Mouse (Mus musculus): ENCODE data around the gene Atrnl1.

DNA sequence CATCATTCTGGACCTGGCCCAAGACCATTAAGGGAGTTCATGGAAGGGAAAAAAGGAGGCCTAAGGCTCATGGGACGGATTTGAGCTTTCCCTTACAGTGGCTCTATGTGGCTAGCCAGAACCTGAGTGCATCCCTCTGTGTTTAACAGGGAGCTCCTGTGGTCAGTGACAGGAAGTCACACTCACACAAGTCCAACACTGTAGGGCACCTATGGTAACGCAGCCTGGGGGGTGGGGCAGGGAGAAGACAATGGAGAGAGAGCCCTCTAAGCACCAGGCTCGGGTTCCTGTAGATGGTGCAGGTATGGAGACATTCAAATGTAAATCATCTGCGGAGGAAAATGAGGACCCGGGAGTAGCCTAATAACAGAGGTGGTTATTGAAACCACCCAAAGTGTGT is 501.3 kb downstream of the Atrnl1 start:
- TF ChIP-seq GATA1 (IDR thresholded peaks at IDR 0.05; ENCODE audit: borderline replicate concordance, low read length) (no peak), FLI1 (IDR thresholded peaks at IDR 0.05; ENCODE audit: low read length) (no peak)

Measured in megakaryocyte, embryonic 14.5 days (primary cell).